Mouse (Mus musculus) C2C12 (cell line): Measurements from ENCODE around the gene Tpbpa. TPM values are rescaled to one million over a fixed set of nuclear protein-coding genes. Genes with fewer than 3 reads are reported as not detected.
"Not testable (repeated sequence)": the region's sequence is repeated elsewhere in the genome, so short reads cannot be mapped to it uniquely, and the experiment has no call there.

Source experiments
- H3K27me3 ChIP-seq: one replicate; pipeline ENCODE4 v1.6.1; 2011; ENCODE audit not compliant: control insufficient read depth, insufficient read depth, insufficient read length
- H3K36me3 ChIP-seq: one replicate; pipeline ENCODE4 v1.6.1; 2011; ENCODE audit not compliant: control insufficient read depth, insufficient read depth
- H3K4me3 ChIP-seq: one replicate; pipeline ENCODE4 v1.5.1; 2011; ENCODE audit warnings: mild to moderate bottlenecking, control low read depth; ENCODE audit not compliant: poor library complexity, insufficient read depth, severe bottlenecking
- H3K79me2 ChIP-seq: one replicate; pipeline ENCODE4 v1.6.1; 2011; ENCODE audit not compliant: control insufficient read depth, insufficient read depth
- H3K79me3 ChIP-seq: one replicate; pipeline ENCODE4 v1.6.1; 2011; ENCODE audit warnings: low read depth, control low read depth
- H3ac ChIP-seq: one replicate; pipeline ENCODE3; 2011; ENCODE audit warnings: low read depth; ENCODE audit not compliant: control insufficient read depth, insufficient read length
- CEBPB ChIP-seq: IDR thresholded peaks from one replicate; pipeline ENCODE4 v1.6.1; 2011; ENCODE audit warnings: low read depth, mild to moderate bottlenecking, control low read depth, moderate library complexity
- CTCF ChIP-seq: IDR thresholded peaks from one replicate; pipeline ENCODE4 v1.5.1; 2011; ENCODE audit not compliant: control insufficient read depth, insufficient read depth, insufficient read length
- FOSL1 ChIP-seq: IDR thresholded peaks from one replicate; pipeline ENCODE4 v1.8.0; 2011; ENCODE audit warnings: mild to moderate bottlenecking, low read length; ENCODE audit not compliant: poor library complexity, insufficient read depth, severe bottlenecking
- MAX ChIP-seq: IDR thresholded peaks from one replicate; pipeline ENCODE4 v1.6.1; 2011; ENCODE audit warnings: mild to moderate bottlenecking, control low read depth
- MYOD1 ChIP-seq: IDR thresholded peaks from one replicate; pipeline ENCODE4 v1.6.1; 2011; ENCODE audit warnings: low read depth; ENCODE audit not compliant: control insufficient read depth, insufficient read length
- MYOG ChIP-seq: IDR thresholded peaks from one replicate; pipeline ENCODE4 v1.6.1; 2011; ENCODE audit not compliant: control insufficient read depth, insufficient read length; ENCODE audit errors: extremely low read depth
- USF1 ChIP-seq: IDR thresholded peaks from one replicate; pipeline ENCODE4 v1.6.1; 2011; ENCODE audit warnings: low read depth, mild to moderate bottlenecking, control low read depth, moderate library complexity
- polyA plus RNA-seq: library from polyadenylated mRNA; unstranded; fragments of >200 nt; fragmentation: generic; extraction: Trizol; gene quantifications from one replicate; pipeline ENCODE4 v1.2.1, GENCODE M21; 2012; ENCODE audit warnings: missing spikeins

Gene Tpbpa
- polyA plus RNA-seq, 1 experiment: not detected

DNA sequence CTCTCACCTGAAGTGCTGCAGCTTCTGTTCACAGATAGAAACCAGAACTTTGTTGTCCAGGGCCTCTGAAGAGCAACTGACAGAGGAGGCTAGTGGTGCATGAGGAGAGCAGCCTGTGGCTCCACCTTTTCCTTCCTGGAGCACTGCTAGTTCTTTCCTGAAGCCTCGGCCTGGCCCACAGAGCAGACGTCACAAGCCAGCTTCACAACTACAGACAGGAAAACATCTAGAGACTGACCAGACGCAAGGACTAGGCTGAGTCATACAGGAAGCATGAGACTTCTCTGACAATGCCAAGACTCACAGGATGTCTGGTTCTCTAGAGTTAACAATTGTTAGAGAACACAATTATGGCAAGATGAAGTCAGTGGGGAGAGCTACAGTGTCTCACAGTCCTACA, 44.5 kb downstream of the Tpbpa start, which contains the start of gene Ctla2b:
Ctla2b (minus strand) TSS at position 120 of the 400 bp plus-strand sequence.
- Histone ChIP-seq H3K79me3 (no peaks in the 10 kb centered on the region), H3K36me3 (no peaks in the 10 kb centered on the region), H3ac (no peak within 1 kb of the TSS)

DNA sequence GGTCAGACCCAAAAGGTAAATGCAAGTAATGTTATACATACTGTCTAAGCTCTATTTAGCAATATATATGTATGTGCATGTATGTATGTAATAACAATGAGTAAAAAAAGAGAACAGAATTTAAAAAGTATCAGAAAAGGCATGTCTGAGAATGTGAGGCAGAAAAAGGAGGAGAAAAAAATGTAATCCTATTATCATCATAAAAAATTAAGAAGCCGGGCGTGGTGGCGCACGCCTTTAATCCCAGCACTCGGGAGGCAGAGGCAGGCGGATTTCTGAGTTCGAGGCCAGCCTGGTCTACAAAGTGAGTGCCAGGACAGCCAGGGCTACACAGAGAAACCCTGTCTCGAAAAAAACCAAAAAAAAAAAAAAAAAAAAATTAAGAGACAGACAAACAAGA, 45.0 kb downstream of the Tpbpa start, which contains the start of gene Gm49392:
Gm49392 (minus strand) TSS at position 101 of the 400 bp plus-strand sequence.
- H3K4me3 ChIP-seq, H3K27me3 ChIP-seq, H3K79me2 ChIP-seq, H3K36me3 ChIP-seq, H3ac ChIP-seq, H3K79me3 ChIP-seq: not testable (repeated sequence)

More for the DNA sequence above, 44.5 kb downstream of the Tpbpa start, which contains the start of gene Ctla2b:
- Histone ChIP-seq H3K79me2 (no peaks in the 10 kb centered on the region), H3K4me3 (no peak within 1 kb of the TSS), H3K27me3 (no peaks in the 10 kb centered on the region)
- no peak for TF ChIP-seq FOSL1
- no peak for TF ChIP-seq CTCF
- no peak for TF ChIP-seq MYOD1
- TF ChIP-seq MAX: no peak

DNA sequence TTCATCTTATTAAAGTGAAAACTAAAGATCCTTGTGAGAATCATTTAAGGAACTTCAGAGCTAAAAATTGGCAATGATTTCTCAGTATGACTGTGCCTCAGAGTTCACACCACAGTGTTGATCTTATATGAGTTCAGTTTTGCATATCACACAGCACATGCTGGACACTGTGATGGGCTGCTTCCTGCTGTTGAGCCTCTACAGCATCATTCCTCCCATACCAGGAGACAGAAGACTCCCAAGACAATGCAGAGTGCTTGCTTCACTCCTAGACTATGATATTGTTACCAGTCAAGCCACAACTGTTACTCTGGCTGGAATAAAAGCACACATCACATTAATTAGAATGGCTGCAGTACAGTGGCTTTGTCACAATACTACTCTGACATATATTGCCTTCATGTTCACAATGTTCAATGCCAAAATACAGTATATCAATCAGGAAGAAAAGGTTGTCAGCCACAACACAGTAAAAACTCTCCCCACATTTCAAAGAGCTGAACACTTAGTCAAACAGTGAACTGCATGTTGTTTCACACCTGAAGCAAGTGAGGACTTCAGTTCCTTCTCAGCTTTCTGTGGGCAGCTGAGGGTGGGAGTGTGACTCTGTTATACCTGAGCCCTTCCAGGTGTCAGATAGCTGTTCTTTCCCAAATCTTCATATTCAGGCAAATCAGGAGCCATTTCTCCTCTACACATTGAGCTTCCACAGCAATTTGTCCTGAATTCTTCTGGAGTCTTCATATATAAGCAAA, 46.2 kb downstream of the Tpbpa start:
- no peak overlapping the region for H3K4me3 ChIP-seq
- H3ac ChIP-seq: no peak overlapping the region
- TF ChIP-seq CEBPB: no peak
- TF ChIP-seq CTCF: no peak
- TF ChIP-seq USF1: no peak
- TF ChIP-seq MYOG: no peak
- no peaks in the 10 kb centered on the region for H3K27me3 ChIP-seq
- H3K79me3 ChIP-seq: no peaks in the 10 kb centered on the region
- H3K79me2 ChIP-seq: no peaks in the 10 kb centered on the region
- H3K36me3 ChIP-seq: no peaks in the 10 kb centered on the region

DNA sequence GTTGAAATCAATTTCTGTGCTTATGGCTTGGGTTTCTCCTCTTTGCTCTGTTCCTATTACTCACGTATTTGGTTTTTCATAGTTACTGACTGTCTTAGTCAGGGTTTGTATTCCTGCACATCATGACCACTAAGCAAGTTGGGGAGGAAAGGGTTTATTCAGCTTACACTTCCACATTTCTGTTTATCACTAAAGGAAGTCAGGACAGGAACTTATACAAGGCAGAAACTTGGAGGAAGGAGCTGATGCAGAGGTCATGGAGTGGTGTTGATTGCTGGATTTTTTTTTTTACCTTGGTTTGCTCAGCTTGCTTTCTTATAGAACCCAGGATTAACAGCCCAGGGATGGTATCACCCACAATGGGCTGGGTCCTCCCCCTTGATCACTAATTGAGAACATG, 49.5 kb downstream of the Tpbpa start:
- Histone ChIP-seq H3K79me2 (no peaks in the 10 kb centered on the region), H3K36me3 (no peaks in the 10 kb centered on the region), H3K79me3 (no peaks in the 10 kb centered on the region), H3K27me3 (no peaks in the 10 kb centered on the region), H3K4me3 (no peak overlapping the region), H3ac (no peak overlapping the region)
- TF ChIP-seq MAX (no peak), CTCF (no peak), FOSL1 (no peak), CEBPB (no peak), MYOD1 (no peak), MYOG (no peak), USF1 (no peak)

Other genes starting within 250 kb of the Tpbpa start
- gene BC051665, start 155.6 kb downstream of the Tpbpa start, polyA plus RNA-seq: not detected
- gene Ctsll3, start 139.1 kb downstream of the Tpbpa start, polyA plus RNA-seq: not detected
- 0.11 TPM for gene 4930486L24Rik, start 77.5 kb downstream of the Tpbpa start, polyA plus RNA-seq
- gene Gm49392, start 45.1 kb downstream of the Tpbpa start, polyA plus RNA-seq: 0.08 TPM
- gene Ctla2b, start 44.5 kb downstream of the Tpbpa start, polyA plus RNA-seq: 0.57 TPM
- not detected for gene Tpbpb, start 37.1 kb downstream of the Tpbpa start, polyA plus RNA-seq
- not detected for gene Gm49393, start 6.4 kb downstream of the Tpbpa start, polyA plus RNA-seq
- 0.21 TPM for gene Gm49391, start 5.4 kb downstream of the Tpbpa start, polyA plus RNA-seq
- gene Ctla2a, start 5.4 kb downstream of the Tpbpa start, polyA plus RNA-seq: 1.6 TPM
- gene Ctsj, start 64.0 kb upstream of the Tpbpa start, polyA plus RNA-seq: not detected
- not detected for gene Ctsq, start 98.6 kb upstream of the Tpbpa start, polyA plus RNA-seq
- gene Ctsr, start 222.3 kb upstream of the Tpbpa start, polyA plus RNA-seq: not detected